Mouse (Mus musculus): ENCODE measurements around the gene Flcn.

The Flcn gene

DNA sequence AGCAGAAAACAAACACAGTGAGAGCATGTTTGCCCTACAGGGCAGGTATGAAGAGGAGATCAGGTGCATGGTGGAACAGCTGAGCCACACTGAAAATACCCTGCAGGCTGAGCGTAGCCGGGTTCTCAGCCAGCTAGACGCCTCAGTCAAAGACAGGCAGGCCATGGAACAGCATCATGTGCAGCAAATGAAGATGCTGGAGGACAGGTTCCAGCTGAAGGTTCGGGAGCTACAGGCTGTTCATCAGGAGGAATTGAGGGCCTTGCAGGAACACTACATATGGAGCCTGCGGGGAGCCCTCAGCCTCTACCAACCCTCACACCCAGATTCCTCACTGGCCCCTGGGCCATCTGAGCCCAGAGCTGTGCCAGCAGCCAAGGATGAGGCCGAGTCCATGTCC, 49.0 kb downstream of the Flcn start:
- DNase-seq: no peak

DNA sequence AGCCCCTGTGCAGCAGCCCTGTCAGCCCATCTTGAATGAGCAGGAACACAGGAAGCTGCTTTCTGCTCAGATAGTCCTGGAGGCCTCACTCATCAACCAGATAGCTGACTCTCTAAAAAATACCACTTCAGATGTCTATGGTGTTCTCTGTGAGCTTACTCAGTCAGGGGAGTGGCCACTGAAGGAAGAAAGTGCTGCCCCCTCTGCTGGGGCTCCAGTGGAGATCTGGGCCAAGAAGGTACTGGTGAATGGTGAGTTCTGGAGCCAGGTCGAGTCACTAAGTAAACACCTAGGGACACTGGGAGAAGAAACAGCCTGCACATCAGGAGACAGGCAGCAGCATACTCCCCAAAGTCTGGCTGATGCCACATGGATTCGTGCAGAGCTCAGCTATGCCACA, 50.2 kb downstream of the Flcn start:
- no peak for DNase-seq

DNA sequence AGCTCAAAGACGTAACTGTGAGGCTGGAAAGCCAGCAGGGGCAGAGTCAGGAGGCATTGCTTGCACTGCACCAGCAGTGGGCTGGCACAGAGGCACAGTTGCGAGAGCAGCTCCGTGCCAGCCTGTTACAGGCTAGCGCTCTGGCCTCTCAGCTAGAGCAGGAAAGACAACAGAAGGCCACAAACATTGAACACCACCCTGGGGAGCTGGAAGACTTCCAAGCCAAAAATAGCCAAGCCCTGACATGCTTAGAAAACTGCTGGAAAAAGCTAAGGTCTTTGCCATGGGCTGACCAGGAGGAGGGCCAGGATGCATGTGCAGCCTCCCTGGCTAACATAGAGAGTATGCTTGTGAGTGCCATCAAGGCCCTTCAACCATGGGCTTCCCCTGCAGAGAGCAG, 50.6 kb downstream of the Flcn start:
- peak; percentile 83 for DNase-seq

DNA sequence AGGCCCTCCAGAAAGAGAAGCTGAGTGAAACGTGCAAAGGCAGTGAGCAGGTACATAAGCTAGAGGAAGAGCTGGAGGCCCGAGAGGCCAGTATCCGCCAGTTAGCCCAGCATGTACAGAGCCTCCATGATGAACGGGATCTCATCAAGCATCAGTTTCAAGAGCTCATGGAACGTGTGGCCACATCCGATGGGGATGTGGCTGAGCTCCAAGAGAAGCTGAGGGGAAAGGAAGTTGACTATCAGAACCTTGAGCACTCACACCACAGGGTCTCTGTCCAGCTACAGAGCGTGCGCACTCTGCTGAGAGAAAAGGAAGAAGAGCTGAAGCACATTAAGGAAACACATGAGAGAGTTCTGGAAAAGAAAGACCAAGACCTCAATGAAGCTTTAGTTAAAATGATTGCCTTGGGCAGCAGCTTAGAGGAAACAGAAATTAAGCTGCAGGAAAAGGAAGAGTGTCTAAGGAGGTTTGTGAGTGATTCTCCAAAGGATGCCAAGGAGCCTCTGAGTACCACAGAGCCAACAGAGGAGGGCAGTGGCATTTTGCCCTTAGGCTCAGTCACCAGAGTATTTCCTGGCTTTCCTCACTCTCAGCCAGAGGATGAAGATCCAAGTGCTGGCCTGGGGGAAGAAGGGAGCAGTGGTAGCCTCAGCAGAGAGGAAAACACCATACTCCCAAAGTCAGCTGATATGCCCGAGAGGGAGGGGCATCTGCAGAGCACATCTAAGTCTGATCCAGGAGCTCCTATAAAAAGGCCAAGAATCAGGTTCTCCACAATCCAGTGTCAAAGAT, 51.4 kb downstream of the Flcn start:
- DNase-seq: no peak

DNA sequence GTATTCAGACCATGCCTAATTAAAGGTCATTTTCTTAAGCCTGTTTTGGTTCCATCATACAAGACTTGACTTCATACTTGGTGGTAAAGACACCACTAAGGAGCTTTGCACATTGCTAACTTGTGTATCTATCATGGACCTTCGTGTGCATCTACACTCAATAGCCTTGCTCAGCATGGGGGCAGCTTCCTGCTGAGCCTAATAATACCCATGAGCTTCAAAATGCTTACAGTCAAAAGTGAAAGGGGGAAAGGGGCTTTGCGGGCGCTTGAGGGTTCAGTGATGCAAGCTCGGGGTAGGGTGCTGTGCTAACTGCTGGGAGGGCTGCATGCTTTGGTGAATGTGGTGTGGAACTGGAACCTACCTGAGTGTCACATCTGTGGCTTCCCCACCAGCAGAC, 53.5 kb downstream of the Flcn start:
- no peak for DNase-seq

DNA sequence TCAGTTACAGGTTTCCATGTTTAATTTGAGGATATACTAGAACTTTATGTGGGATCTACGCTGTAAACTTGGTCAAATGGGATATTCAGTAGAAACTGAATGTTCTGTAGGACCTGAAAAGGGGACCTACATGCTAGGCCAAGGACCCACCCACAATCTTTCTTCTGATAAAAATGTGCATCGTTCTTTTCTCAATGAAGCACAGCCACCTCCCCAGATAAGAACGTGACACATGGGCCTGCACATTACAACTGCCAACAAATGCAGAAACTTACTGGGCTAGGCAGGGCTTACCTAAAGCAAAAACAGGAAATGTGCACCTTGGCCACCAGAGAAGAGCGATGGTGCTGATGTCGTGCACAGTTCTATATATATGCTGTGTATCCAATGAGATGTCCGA, 55.3 kb downstream of the Flcn start:
- DNase-seq: no peak

DNA sequence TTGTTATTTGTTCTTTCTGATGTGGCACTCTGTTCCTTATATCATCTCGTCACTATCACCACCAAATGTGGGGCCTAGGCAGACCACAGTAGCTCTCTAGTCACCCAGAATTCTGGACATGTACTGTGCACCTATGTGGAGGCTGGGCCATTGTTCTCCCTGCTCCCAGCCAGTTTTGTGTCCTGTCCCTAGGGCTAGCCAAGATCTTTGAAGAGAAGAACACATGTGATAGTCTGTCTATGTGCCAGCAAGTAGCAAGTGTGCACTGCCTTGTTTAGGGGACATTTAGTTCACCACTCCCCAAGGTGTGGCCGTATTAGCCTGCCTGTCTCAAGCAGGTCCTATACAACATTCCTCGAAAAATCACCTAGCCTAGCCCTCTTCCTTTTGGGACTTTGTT, 60.8 kb downstream of the Flcn start:
- DNase-seq: no peak

DNA sequence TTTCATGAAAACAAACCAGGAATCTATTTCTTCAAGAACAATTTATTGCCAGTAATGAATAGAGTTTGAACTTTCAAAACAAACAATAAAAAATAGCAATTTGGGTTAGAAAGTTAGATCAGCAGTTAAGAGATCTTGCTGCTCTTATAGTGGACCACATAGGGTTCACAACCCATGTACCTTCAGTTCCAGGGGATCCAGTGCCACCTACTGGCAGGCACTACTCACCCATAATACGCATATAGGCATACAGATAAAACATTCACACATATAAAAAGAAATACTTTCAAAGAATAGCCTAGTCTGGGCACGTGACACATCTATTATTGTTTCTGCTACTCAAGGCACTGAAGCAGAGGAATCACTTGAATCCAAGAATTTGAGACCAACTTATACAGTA, 63.2 kb downstream of the Flcn start:
- peak; percentile 46 for DNase-seq

DNA sequence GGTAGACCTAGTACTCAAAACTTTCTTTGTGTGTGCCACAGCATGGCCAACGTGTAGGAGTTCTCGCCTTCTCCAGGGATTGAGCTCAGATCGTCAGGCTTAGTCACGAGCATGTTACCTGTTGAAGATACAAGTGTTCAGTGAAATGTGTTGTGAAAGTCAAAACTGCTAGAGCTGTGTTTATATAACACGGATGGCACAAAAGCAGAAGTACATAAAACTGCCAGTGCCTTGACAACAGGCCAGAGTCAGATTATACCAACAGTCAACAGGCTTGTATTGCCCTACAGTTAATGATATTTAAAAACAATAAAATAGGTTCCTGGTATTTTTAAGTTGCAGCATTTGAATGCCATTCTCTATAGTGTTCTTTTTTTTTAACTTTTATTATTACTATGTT, 64.0 kb downstream of the Flcn start:
- DNase-seq: no peak

DNA sequence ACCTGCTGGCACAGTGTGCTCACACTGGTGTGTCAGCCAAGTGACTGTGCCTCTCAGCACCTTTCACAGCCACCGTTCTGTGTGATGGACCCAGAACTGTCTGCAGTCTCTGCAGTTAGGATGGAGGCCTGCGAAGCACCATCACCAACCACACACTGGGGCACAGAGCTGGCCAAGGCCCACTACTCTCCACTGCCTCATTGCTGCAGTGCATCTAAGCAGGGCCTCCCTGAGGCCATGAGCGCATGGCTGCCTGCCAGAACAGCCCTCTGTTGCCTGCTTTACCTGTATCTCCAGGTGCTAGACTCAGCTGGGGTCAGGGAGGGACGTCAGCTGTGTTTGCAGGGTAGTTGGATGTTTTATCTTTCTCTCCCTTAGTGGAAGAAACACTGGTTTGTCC, 65.4 kb downstream of the Flcn start:
- DNase-seq: no peak

DNA sequence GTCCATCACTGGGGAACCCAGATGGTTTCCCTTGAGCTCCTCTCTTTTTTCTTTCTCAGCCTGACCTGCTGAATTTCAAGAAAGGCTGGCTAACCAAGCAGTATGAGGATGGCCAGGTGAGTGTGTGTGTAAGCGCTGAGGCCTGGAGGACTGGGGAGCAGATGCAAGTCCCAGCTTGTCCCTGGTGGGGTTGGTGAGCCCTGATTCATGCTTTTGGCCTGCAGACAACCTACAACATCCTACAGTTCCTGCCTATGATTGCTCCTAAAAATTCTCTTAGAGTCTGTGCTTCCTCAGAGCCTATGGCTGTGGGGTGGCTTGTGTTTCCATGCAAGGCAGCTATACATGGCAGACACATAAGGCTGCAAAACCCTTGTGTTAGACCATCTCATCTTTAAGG, 66.1 kb downstream of the Flcn start:
- no peak for DNase-seq

DNA sequence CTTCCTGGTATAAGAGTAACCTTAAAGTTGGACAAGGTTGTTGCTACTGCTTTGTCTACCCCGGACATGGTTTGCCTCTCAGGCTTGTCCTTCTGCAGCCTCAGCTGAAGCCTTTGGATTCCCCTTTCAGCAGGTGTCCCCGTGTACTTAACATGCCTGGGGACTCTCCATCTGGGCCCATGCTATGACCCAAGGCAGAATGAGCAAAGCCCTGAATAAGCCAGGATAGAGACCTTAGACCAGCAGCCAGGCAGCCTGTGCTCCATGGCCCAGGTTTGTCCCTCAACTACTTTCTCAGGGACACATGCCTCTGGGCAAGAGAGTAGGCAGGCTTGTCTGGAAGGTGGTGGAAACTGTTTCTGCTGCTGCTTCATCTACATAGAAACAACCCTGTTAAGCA, 66.5 kb downstream of the Flcn start:
- DNase-seq: no peak

DNA sequence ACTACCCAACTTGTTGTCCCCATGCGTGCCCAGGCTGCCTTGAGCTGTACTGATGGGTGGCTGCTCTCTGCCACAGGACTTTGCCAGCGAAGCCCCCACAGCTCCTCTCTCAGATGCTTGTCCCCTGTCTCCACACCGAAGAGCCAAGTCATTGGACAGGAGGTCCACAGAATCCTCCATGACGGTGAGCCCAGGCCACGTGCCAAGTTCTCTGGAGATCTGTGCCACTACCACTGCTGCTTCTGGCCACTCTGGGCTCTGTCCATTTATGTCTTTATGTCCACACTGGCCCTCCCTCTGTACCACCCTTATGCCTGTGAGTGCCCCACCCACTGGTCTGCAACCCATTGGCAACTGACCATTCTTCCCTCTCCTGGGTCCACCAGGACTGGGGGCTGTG, 67.9 kb downstream of the Flcn start:
- DNase-seq: no peak

All from layer of hippocampus, adult 9-11 months (tissue).